Mouse (Mus musculus): ENCODE data around the gene Ovol3. TPM values are rescaled to one million over a fixed set of nuclear protein-coding genes. Genes with fewer than 3 reads are reported as not detected.
"Not testable (repeated sequence)": the region's sequence is repeated elsewhere in the genome, so short reads cannot be mapped to it uniquely, and the experiment has no call there.

Gene Ovol3
- total and polyA plus RNA-seq, 2 experiments = 0.94 TPM; not detected in 1

DNA sequence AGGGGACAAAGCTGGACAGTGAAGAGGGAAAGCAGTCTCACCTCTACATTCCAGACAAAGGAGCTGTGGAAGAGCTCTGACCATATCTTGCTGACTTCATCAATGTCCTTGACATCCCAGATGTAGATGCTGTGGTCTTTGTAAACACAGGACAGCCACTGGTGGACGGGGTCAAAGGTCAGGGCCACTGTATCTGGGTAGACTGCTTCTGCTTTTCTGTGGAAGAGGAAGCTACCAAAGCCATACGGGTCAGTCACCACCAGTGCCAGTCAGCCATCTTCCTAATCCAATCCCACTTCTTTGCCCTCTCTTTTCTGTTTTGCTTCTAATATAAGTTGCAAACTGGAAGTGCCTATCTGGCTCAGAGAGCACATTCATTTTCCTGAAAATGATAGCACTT is 29.5 kb upstream of the Ovol3 start:
- no peaks in the 10 kb centered on the region for H3K79me2 ChIP-seq (ENCODE audit: control insufficient read depth, insufficient read depth, low read length)
- H3K36me3 ChIP-seq (ENCODE audit: control insufficient read depth, insufficient read depth, low read length) = no peaks in the 10 kb centered on the region
- no peak overlapping the region for H3K4me3 ChIP-seq (ENCODE audit: insufficient read depth, low read depth, low read length)
- DNase-seq (ENCODE audit: extremely low read depth, low read depth, low spot score) = peak; percentile 13
- H3K27me3 ChIP-seq (ENCODE audit: control insufficient read depth, insufficient read depth, low read length) = no peaks in the 10 kb centered on the region
- no peak for TF ChIP-seq POLR2A (IDR thresholded peaks at IDR 0.05; ENCODE audit: extremely low read depth, insufficient read depth, low read length)
- TF ChIP-seq CTCF (IDR thresholded peaks at IDR 0.05; ENCODE audit: low read depth, low read length) = no peak
- H3K9ac ChIP-seq (ENCODE audit: low read depth, low read length) = no peak overlapping the region
- 40% methylated on average over 2 of the region's 2 CpGs for WGBS
- H3K4me1 ChIP-seq (ENCODE audit: control insufficient read depth, insufficient read depth, low read length) = no peaks in the 10 kb centered on the region
- no peak overlapping the region for H3K27ac ChIP-seq (replicated peaks; ENCODE audit: insufficient read depth, low read depth, low read length)

DNA sequence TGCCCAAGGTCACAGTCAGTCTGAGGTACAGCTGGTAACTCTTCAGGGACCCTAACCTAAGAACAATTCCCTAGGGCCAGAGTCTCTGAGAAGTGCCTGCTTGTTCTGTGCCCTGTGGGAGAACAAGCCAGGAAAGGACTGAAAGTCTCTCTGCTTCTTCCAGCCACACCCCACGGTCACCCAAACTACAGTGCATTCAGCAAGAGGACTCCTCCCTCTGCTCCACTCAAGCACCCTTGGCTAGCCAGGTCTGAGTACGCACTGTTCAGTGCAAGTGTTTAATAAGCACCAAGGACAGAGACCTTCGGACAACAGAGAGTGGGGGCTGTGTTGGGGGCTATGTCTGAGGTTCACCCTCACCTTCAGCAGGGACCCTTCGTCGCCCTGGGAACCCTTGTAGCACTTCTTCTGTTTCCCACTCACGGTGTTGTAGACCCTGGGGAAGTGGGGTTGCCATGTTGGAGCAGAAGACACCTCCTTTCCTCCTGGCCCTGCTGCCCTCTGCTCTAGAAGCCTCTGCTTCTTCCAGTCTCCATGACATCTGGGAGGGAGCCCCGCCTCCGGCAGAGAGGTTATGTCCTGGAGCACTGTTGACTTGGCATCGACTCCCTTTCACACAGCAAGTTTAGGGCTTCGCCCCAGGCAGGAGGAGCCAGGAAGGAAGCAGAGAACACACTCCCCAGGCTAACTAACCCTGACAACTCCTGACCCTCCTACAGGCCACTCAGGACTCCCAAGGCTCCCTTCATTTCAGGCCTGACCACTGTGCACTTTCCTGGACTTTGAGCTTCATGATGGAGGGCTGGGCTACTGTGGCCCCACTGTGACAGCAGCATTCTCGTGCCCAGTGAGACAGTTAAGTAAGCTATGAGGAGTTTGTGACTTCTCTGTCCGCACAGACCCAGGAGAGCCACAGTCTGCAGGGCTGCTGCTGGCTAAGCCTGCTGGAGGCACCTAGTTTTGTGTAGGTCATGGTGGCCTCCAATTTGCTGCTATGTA is 16.7 kb upstream of the Ovol3 start:
- Histone ChIP-seq H3K27ac (replicated peaks; ENCODE audit: insufficient read depth, low read depth, low read length) (peak overlapping the region; percentile 1; the same call in 1 of the 2 replicates), H3K27me3 (ENCODE audit: control insufficient read depth, insufficient read depth, low read length) (no peaks in the 10 kb centered on the region), H3K9ac (ENCODE audit: low read depth, low read length) (no peak overlapping the region), H3K36me3 (ENCODE audit: control insufficient read depth, insufficient read depth, low read length) (no peaks in the 10 kb centered on the region), H3K79me2 (ENCODE audit: control insufficient read depth, insufficient read depth, low read length) (no peaks in the 10 kb centered on the region), H3K4me1 (ENCODE audit: control insufficient read depth, insufficient read depth, low read length) (peaks cover 5% of the 10 kb centered on the region), H3K4me3 (ENCODE audit: insufficient read depth, low read depth, low read length) (no peak overlapping the region)
- peak; percentile 61 for DNase-seq (ENCODE audit: extremely low read depth, low read depth, low spot score)
- WGBS = 50% methylated on average over 12 of the region's 12 CpGs
- no peak for TF ChIP-seq CTCF (IDR thresholded peaks at IDR 0.05; ENCODE audit: low read depth, low read length)
- TF ChIP-seq POLR2A (IDR thresholded peaks at IDR 0.05; ENCODE audit: extremely low read depth, insufficient read depth, low read length) = no peak

DNA sequence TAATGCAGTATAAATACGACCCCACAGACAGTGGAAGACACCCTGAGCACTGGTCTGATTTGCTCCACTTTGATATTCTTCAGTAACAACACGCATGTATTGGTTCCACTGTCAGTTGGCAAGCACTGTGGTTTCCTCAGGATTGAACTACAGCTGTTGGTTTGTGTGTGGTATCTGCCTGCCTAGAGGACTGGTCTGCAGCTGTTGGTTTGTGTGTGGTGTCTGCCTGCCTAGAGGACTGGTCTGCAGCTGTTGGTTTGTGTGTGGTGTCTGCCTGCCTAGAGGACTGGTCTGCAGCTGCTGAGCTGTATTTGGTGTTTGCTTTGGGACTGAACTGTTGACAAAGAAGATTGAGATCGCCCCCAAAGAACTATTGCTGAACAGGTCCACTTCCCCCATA is 1.8 kb upstream of the Ovol3 start:
- H3K27ac ChIP-seq (replicated peaks; ENCODE audit: insufficient read depth, low read depth, low read length); H3K27me3 ChIP-seq (ENCODE audit: control insufficient read depth, insufficient read depth, low read length); H3K36me3 ChIP-seq (ENCODE audit: control insufficient read depth, insufficient read depth, low read length); H3K79me2 ChIP-seq (ENCODE audit: control insufficient read depth, insufficient read depth, low read length); DNase-seq (ENCODE audit: extremely low read depth, low read depth, low spot score); H3K4me3 ChIP-seq (ENCODE audit: insufficient read depth, low read depth, low read length); H3K9ac ChIP-seq (ENCODE audit: low read depth, low read length): not testable (repeated sequence)
- WGBS = 81% methylated on average over 3 of the region's 3 CpGs
- peaks cover 13% of the 10 kb centered on the region for H3K4me1 ChIP-seq (ENCODE audit: control insufficient read depth, insufficient read depth, low read length)

DNA sequence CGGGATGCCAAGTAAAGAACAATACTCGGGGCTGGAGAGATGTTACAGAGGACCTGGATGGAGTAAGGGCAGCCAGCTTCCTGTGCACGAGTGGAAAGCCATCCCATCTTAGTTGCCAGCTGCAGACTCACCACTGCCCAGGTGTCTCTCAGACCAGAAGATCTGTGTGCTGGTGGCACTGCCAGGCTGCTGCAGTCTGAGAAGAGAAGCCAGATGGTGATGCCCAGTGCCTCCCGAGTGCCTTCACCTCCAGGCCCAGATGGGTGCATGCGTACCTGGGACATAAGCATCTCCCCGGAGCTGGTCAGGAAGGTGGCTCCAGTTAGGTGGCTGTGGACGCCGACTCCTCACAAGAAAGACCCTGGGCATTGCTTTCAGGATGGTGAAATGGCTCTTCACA is 434 bp downstream of the Ovol3 start:
- H3K79me2 ChIP-seq (ENCODE audit: control insufficient read depth, insufficient read depth, low read length) = no peaks in the 10 kb centered on the region
- TF ChIP-seq CTCF (IDR thresholded peaks at IDR 0.05; ENCODE audit: low read depth, low read length) (no peak), POLR2A (IDR thresholded peaks at IDR 0.05; ENCODE audit: extremely low read depth, insufficient read depth, low read length) (no peak)
- peaks cover 13% of the 10 kb centered on the region for H3K4me1 ChIP-seq (ENCODE audit: control insufficient read depth, insufficient read depth, low read length)
- peak overlapping the region; percentile 37 for H3K27ac ChIP-seq (replicated peaks; ENCODE audit: insufficient read depth, low read depth, low read length)
- H3K9ac ChIP-seq (ENCODE audit: low read depth, low read length) = no peak overlapping the region
- WGBS = 83% methylated on average over 8 of the region's 8 CpGs
- no peaks in the 10 kb centered on the region for H3K27me3 ChIP-seq (ENCODE audit: control insufficient read depth, insufficient read depth, low read length)
- no peak for DNase-seq (ENCODE audit: extremely low read depth, low read depth, low spot score)
- no peak overlapping the region for H3K4me3 ChIP-seq (ENCODE audit: insufficient read depth, low read depth, low read length)
- no peaks in the 10 kb centered on the region for H3K36me3 ChIP-seq (ENCODE audit: control insufficient read depth, insufficient read depth, low read length)

DNA sequence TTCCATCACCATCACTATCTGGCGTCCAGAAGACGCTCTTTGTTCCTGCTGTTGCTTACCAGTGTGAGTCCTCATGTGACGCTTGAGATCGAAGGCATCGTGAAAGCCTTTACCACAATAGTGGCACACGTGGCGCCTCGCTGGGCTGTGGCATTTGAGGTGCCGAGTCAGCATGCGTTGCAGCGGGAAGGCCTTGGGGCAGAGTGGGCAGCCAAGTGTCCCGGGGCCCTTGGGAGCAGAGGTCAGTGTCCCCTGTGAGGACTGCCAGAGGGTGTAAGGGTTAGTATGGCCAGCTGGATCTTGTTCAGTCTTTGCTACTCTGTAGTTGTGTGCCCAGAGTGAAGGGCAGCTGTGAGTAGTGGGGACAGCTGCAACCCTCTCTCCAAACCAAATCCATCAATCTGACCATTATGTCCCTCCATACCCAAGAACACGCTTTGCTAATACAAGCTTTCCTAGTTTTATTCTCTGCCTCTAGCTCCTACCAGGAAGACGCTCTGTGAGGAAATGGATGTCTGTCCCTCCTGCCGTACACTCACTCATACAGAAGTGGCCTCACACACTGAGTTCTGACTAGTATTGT is 1.2 kb downstream of the Ovol3 start:
- H3K36me3 ChIP-seq (ENCODE audit: control insufficient read depth, insufficient read depth, low read length) = no peaks in the 10 kb centered on the region
- H3K27ac ChIP-seq (replicated peaks; ENCODE audit: insufficient read depth, low read depth, low read length) = peak overlapping the region; percentile 78
- H3K9ac ChIP-seq (ENCODE audit: low read depth, low read length) = no peak overlapping the region
- no peak overlapping the region for H3K4me3 ChIP-seq (ENCODE audit: insufficient read depth, low read depth, low read length)
- H3K27me3 ChIP-seq (ENCODE audit: control insufficient read depth, insufficient read depth, low read length) = no peaks in the 10 kb centered on the region
- H3K4me1 ChIP-seq (ENCODE audit: control insufficient read depth, insufficient read depth, low read length) = peaks cover 13% of the 10 kb centered on the region
- TF ChIP-seq CTCF (IDR thresholded peaks at IDR 0.05; ENCODE audit: low read depth, low read length) = no peak
- no peaks in the 10 kb centered on the region for H3K79me2 ChIP-seq (ENCODE audit: control insufficient read depth, insufficient read depth, low read length)
- DNase-seq (ENCODE audit: extremely low read depth, low read depth, low spot score) = peak; percentile 97
- WGBS = 29% methylated on average over 15 of the region's 15 CpGs

DNA sequence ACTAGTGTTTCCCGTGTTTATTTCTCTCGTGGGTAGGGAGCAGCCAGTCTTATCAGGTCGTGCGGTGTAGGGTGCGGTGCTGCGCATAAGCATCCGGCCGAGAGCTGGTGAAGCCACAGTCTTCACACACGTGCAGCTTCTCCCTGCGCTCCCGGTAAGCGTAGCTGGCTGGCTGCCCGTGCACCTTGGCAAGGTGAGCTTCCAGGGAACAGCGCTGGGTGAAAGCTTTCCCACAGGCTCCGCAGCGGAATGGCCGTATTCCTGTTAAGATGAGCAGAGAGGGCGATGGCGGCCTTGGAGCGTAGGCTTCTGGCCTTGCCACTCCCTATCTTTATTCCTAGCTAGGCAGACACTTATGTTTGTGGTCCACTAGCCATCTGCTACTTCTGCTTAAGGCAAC is 2.1 kb downstream of the Ovol3 start:
- TF ChIP-seq CTCF (IDR thresholded peaks at IDR 0.05; ENCODE audit: low read depth, low read length) = no peak
- TF ChIP-seq POLR2A (IDR thresholded peaks at IDR 0.05; ENCODE audit: extremely low read depth, insufficient read depth, low read length) = no peak
- peak; percentile 78 for DNase-seq (ENCODE audit: extremely low read depth, low read depth, low spot score)
- peak overlapping the region; percentile 23; the same call in 1 of the 2 replicates for H3K4me3 ChIP-seq (ENCODE audit: insufficient read depth, low read depth, low read length)
- 38% methylated on average over 20 of the region's 20 CpGs for WGBS
- peak overlapping the region; percentile 78 for H3K27ac ChIP-seq (replicated peaks; ENCODE audit: insufficient read depth, low read depth, low read length)
- no peaks in the 10 kb centered on the region; the same call in 1 of the 2 replicates for H3K36me3 ChIP-seq (ENCODE audit: control insufficient read depth, insufficient read depth, low read length)
- no peaks in the 10 kb centered on the region for H3K27me3 ChIP-seq (ENCODE audit: control insufficient read depth, insufficient read depth, low read length)
- peaks cover 13% of the 10 kb centered on the region for H3K4me1 ChIP-seq (ENCODE audit: control insufficient read depth, insufficient read depth, low read length)
- no peaks in the 10 kb centered on the region for H3K79me2 ChIP-seq (ENCODE audit: control insufficient read depth, insufficient read depth, low read length)
- peak overlapping the region; percentile 6 for H3K9ac ChIP-seq (ENCODE audit: low read depth, low read length)

Measured in liver, adult 2 months (tissue).